Mouse (Mus musculus) heart, postnatal 0 days (tissue): Measurements from ENCODE around the gene Tmem104.

Experiments used
- CTCF ChIP-seq: IDR thresholded peaks from 2 replicates; pipeline ENCODE4 v1.5.1; 2016; ENCODE audit warnings: antibody characterized with exemption, control low read depth, low read depth
- EP300 ChIP-seq: IDR thresholded peaks from 2 replicates; pipeline ENCODE4 v1.6.1; 2016; ENCODE audit warnings: antibody characterized with exemption, low read depth

GRCm38 (mm10) chr11:115192180-115192579 lies 4.9 kb downstream of the Tmem104 start:
- no peak for TF ChIP-seq CTCF
- TF ChIP-seq EP300: no peak
